Comparison of ENCODE assay signal across 8 mouse cellular contexts in the genomic region with DNA sequence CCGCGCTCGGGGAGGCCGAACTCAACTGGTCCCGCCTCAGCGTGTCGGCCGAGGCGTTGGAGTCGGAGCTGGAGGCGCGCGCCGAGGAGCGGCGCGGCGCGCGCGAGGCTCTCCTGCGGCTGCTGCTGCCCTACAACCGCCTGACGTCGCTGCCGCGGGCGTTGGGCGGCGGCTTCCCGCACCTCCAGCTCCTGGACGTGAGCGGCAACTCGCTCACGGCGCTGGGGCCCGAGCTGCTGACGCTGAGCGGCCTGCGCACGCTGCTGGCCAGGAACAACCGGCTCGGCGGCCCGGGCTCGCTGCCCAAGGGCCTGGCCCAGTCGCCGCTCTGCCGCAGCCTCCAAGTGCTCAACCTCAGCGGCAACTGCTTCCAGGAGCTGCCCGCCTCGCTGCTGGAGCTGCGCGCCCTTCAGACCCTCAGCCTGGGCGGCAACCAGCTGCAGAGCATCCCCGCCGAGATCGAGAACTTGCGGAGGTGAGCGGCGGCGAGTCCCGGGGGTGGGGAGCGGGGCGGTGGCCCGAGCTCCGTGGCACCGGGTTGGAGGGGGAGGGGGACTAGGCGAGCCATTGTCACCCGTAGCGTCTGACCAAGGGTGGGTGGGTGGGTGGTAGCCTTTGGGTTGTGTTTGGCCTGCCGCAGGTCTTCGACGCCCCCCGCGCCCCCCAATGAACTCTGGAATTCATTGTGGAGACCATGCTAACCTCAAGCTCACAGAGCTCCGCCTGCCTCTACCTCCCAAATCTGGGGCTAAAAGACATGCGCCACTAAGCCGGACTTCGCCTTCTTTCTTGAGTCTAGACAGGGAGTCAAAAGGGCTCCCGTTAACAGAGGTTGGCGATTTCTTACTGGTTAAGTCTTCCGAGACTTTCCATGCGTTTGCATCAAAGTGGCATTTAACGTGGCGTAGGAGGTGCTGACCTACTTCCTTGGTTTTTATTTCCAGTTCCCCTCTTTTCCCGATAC. TPM values are rescaled to one million over a fixed set of nuclear protein-coding genes. Genes with fewer than 3 reads are reported as not detected.
A peak's percentile ranks its signal among the peaks of the same experiment; 100 is the strongest.
DNase-seq lines count a peak whose midpoint lies in the region; ATAC-seq and TF ChIP-seq lines count a peak whose summit lies in the region.

No protein-coding gene starts in this region.

- DNase-seq in A20 (ENCODE audit: low read depth, low spot score) (peak; percentile 58), NIH3T3 (ENCODE audit: low read depth) (peak; percentile 50)
- peak; percentile 80 for DNase-seq in embryo, embryonic 9.5 days (ENCODE audit: extremely low spot score)
- DNase-seq in kidney, postnatal 0 days (ENCODE audit: low spot score): peak; percentile 72
- DNase-seq in lung, adult 18-20 months: peak; percentile 34 to 44
- peak; percentile 72 for DNase-seq in yolk sac, embryonic 10.5 days (ENCODE audit: low spot score)

- H3K4me3 ChIP-seq in heart, embryonic 11.5 days (ENCODE audit: low read depth, low read length): peak overlapping the region; percentile 95
- H3K4me3 ChIP-seq in kidney, postnatal 0 days (replicated peaks; ENCODE audit: low read depth, low read length): peak overlapping the region; percentile 93
- peak overlapping the region; percentile 84 for H3K4me3 ChIP-seq in neural tube, embryonic 14.5 days (ENCODE audit: low read depth, low read length)

- no peaks in the 10 kb centered on the region for H3K9me3 ChIP-seq in heart, embryonic 11.5 days (replicated peaks; ENCODE audit: control insufficient read depth, low read length)
- no peaks in the 10 kb centered on the region for H3K9me3 ChIP-seq in kidney, postnatal 0 days (replicated peaks; ENCODE audit: low read length)
- H3K9me3 ChIP-seq in neural tube, embryonic 14.5 days (ENCODE audit: control insufficient read depth, low read length): no peaks in the 10 kb centered on the region

- WGBS in heart, embryonic 11.5 days (ENCODE audit: insufficient replicate concordance): under 1% methylated on average over 66 of the region's 87 CpGs
- WGBS in kidney, postnatal 0 days: 1% methylated on average over 85 of the region's 87 CpGs
- WGBS in neural tube, embryonic 14.5 days: under 1% methylated on average over 62 of the region's 87 CpGs

- H3K4me2 ChIP-seq in heart, embryonic 11.5 days: peak overlapping the region; percentile 75
- H3K4me2 ChIP-seq in kidney, postnatal 0 days (ENCODE audit: low read length): peak overlapping the region; percentile 75
- peak overlapping the region; percentile 76 for H3K4me2 ChIP-seq in neural tube, embryonic 14.5 days (ENCODE audit: low read depth, low read length)

- peak overlapping the region; percentile 97 for H3K27ac ChIP-seq in heart, embryonic 11.5 days (ENCODE audit: low read depth, low read length)
- H3K27ac ChIP-seq in kidney, postnatal 0 days: peak overlapping the region; percentile 99
- H3K27ac ChIP-seq in neural tube, embryonic 14.5 days (ENCODE audit: low read depth, low read length): peak overlapping the region; percentile 100

- ATAC-seq in heart, embryonic 11.5 days (replicated peaks; ENCODE audit: insufficient number of reproducible peaks, low FRiP score, low TSS enrichment): peak; percentile 70
- peak; percentile 15 for ATAC-seq in kidney, postnatal 0 days (replicated peaks; ENCODE audit: low FRiP score, low read depth)
- peak; percentile 80 for ATAC-seq in neural tube, embryonic 14.5 days (ENCODE audit: low read depth)

- peaks cover 18% of the 10 kb centered on the region for H3K4me1 ChIP-seq in heart, embryonic 11.5 days (ENCODE audit: control insufficient read depth, insufficient read depth, low read length)
- peaks cover 13% of the 10 kb centered on the region for H3K4me1 ChIP-seq in kidney, postnatal 0 days (replicated peaks; ENCODE audit: insufficient read depth, low read length)
- H3K4me1 ChIP-seq in neural tube, embryonic 14.5 days (ENCODE audit: control insufficient read depth, insufficient read depth, low read length): peaks cover 22% of the 10 kb centered on the region

- H3K36me3 ChIP-seq in heart, embryonic 11.5 days (ENCODE audit: control insufficient read depth, insufficient read depth, low read length): no peaks in the 10 kb centered on the region
- H3K36me3 ChIP-seq in kidney, postnatal 0 days (ENCODE audit: insufficient read depth, low read length): no peaks in the 10 kb centered on the region
- no peaks in the 10 kb centered on the region for H3K36me3 ChIP-seq in neural tube, embryonic 14.5 days (ENCODE audit: control insufficient read depth, insufficient read depth, low read length)

- H3K9ac ChIP-seq in heart, embryonic 11.5 days (ENCODE audit: low read depth, low read length): peak overlapping the region; percentile 97
- H3K9ac ChIP-seq in kidney, postnatal 0 days (ENCODE audit: low read depth, low read length): peak overlapping the region; percentile 94
- peak overlapping the region; percentile 95 for H3K9ac ChIP-seq in neural tube, embryonic 14.5 days (replicated peaks; ENCODE audit: low read depth, low read length)

- no peak for TF ChIP-seq CTCF in kidney, postnatal 0 days (IDR thresholded peaks at IDR 0.05; ENCODE audit: low read depth)

- H3K27me3 ChIP-seq in heart, embryonic 11.5 days (ENCODE audit: control insufficient read depth, insufficient read depth, low read length): no peaks in the 10 kb centered on the region
- H3K27me3 ChIP-seq in kidney, postnatal 0 days (ENCODE audit: insufficient read depth, low read length): no peaks in the 10 kb centered on the region
- H3K27me3 ChIP-seq in neural tube, embryonic 14.5 days (ENCODE audit: control insufficient read depth, insufficient read depth, low read length): no peaks in the 10 kb centered on the region

RNA-seq across cellular contexts. Expression of a gene that starts 0.6 kb away (rescaled TPM):
- 41.6 and 42.9 TPM in 2 replicates for polyA plus RNA-seq in heart, embryonic 11.5 days (2014; fragmentation: Nextera tagmentation; extraction: Ambion mirVana)
- polyA plus RNA-seq in kidney, postnatal 0 days (2015; fragmentation: Nextera tagmentation; extraction: Ambion mirVana): 54.1 and 58.8 TPM in 2 replicates
- polyA plus RNA-seq in neural tube, embryonic 14.5 days (2014; fragmentation: Nextera tagmentation; extraction: Ambion mirVana): 57.5 and 59.0 TPM in 2 replicates

RNA-seq across cellular contexts. Expression of a gene that starts 7.8 kb away (rescaled TPM):
- polyA plus RNA-seq in heart, embryonic 11.5 days (2014; fragmentation: Nextera tagmentation; extraction: Ambion mirVana): 1.00 and 1.0 TPM in 2 replicates
- 1.9 and 2.8 TPM in 2 replicates for polyA plus RNA-seq in kidney, postnatal 0 days (2015; fragmentation: Nextera tagmentation; extraction: Ambion mirVana)
- 0.37 TPM in 1 of 2 replicates, not detected in the other for polyA plus RNA-seq in neural tube, embryonic 14.5 days (2014; fragmentation: Nextera tagmentation; extraction: Ambion mirVana)

RNA-seq across cellular contexts. Expression of a gene that starts 47.5 kb away (rescaled TPM):
- 0.66 and 0.87 TPM in 2 replicates for polyA plus RNA-seq in heart, embryonic 11.5 days (2014; fragmentation: Nextera tagmentation; extraction: Ambion mirVana)
- 0.55 and 0.59 TPM in 2 replicates for polyA plus RNA-seq in kidney, postnatal 0 days (2015; fragmentation: Nextera tagmentation; extraction: Ambion mirVana)
- 4.9 and 6.4 TPM in 2 replicates for polyA plus RNA-seq in neural tube, embryonic 14.5 days (2014; fragmentation: Nextera tagmentation; extraction: Ambion mirVana)

Comparison
In these comparisons a context has a peak if more than half of its experiments do, and no peak if none do; other contexts are left out.
1. Peak in every context shown above with its lines: DNase-seq, ATAC-seq, H3K4me3 ChIP-seq and H3K27ac ChIP-seq.
2. ATAC-seq: peak in every context shown above with its lines; median percentile 80 in neural tube, embryonic 14.5 days; 70 in heart, embryonic 11.5 days; 15 in kidney, postnatal 0 days.